Comparison of ENCODE assay signal across 8 mouse cellular contexts in the genomic region with DNA sequence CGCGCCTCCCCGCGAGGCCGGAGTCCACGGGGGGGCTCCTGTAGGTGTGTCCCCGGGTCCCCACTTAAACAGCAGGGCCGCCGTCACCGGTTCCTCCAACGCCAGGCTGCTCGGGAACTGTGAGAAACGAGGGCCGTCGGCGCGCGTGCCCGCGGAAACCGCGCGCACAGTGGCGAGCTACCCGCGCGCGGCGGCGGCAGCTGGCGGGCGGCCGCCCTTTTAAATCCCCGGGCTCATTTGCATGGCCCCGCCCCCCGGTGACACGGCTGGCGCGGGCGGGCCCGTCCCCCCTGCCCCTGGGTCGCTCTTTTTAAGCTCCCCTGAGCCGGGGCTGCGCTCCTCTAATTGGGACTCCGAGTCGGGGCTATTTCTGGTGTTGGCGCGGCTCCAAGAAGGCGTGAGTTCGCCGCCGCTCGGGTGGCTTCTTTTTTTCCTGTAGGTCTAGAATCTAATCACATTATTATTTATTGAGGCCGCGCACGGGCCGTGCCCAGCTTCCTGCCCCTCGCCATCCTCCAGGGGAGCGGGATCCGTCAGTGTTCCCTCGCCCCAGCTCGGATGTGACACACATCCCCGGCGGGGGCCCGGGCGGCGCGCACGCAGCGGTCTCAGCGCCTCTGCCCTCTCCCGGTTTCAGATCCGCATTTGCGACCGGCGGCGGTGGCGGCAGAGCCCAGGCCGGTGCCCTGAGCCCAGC. TPM values are rescaled to one million over a fixed set of nuclear protein-coding genes. Genes with fewer than 3 reads are reported as not detected.
DNase-seq lines count a peak whose midpoint lies in the region; ATAC-seq lines count a peak whose summit lies in the region.

A gene (plus strand): TSS at position 183 of the 697 bp plus-strand sequence.

- H3K4me2 ChIP-seq in intestine, embryonic 16.5 days (ENCODE audit: low read depth, low read length), result peak within 1 kb of the TSS; percentile 90
- peak within 1 kb of the TSS; percentile 91 for H3K4me2 ChIP-seq in limb, embryonic 12.5 days
- H3K4me2 ChIP-seq in midbrain, embryonic 14.5 days (ENCODE audit: low read length), result peak within 1 kb of the TSS; percentile 82

- H3K9me3 ChIP-seq in intestine, embryonic 16.5 days (ENCODE audit: control insufficient read depth, low read length), result no peaks in the 10 kb centered on the region
- H3K9me3 ChIP-seq in limb, embryonic 12.5 days, result no peaks in the 10 kb centered on the region
- no peaks in the 10 kb centered on the region for H3K9me3 ChIP-seq in midbrain, embryonic 14.5 days (ENCODE audit: control insufficient read depth, low read length)

- peak; percentile 70 for ATAC-seq in intestine, embryonic 16.5 days
- peak; percentile 58 for ATAC-seq in limb, embryonic 12.5 days (ENCODE audit: insufficient number of reproducible peaks, insufficient read depth, low FRiP score, low TSS enrichment, low read depth)
- ATAC-seq in midbrain, embryonic 14.5 days (ENCODE audit: low FRiP score, low TSS enrichment), result peak; percentile 81

- H3K27me3 ChIP-seq in intestine, embryonic 16.5 days (replicated peaks; ENCODE audit: control insufficient read depth, insufficient read depth, low read length), result no peaks in the 10 kb centered on the region
- no peaks in the 10 kb centered on the region for H3K27me3 ChIP-seq in limb, embryonic 12.5 days
- H3K27me3 ChIP-seq in midbrain, embryonic 14.5 days (ENCODE audit: control insufficient read depth, insufficient read depth, low read length), result peaks cover 6% of the 10 kb centered on the region; the same call in 1 of the 2 replicates

- under 1% methylated on average over 78 of the region's 79 CpGs for WGBS in intestine, embryonic 16.5 days
- under 1% methylated on average over 79 of the region's 79 CpGs for WGBS in limb, embryonic 12.5 days
- under 1% methylated on average over 72 of the region's 79 CpGs for WGBS in midbrain, embryonic 14.5 days

- peak; percentile 74 for DNase-seq in 3T3-L1 (ENCODE audit: low read depth, low spot score)
- peak; percentile 67 for DNase-seq in adrenal gland, adult 8-10 months
- DNase-seq in embryo, embryonic 11.5 days (ENCODE audit: low read depth, low spot score), result peak; percentile 90
- DNase-seq in gastrocnemius, postnatal 4 days (ENCODE audit: low spot score in 2 of 2), result peak; percentile 65 to 80
- peak; percentile 96 for DNase-seq in midbrain, embryonic 14.5 days
- peak; percentile 87 to 95 for DNase-seq in spleen, postnatal 10 days (ENCODE audit: low spot score in 2 of 2)

- peak within 1 kb of the TSS; percentile 83 for H3K4me3 ChIP-seq in intestine, embryonic 16.5 days (ENCODE audit: low read length)
- peak within 1 kb of the TSS; percentile 92 for H3K4me3 ChIP-seq in limb, embryonic 12.5 days (replicated peaks)
- peak within 1 kb of the TSS; percentile 71 for H3K4me3 ChIP-seq in midbrain, embryonic 14.5 days (replicated peaks; ENCODE audit: low read depth, low read length)

- H3K4me1 ChIP-seq in intestine, embryonic 16.5 days (ENCODE audit: control insufficient read depth, insufficient read depth, low read length), result peaks cover 36% of the 10 kb centered on the region
- peaks cover 54% of the 10 kb centered on the region for H3K4me1 ChIP-seq in limb, embryonic 12.5 days (replicated peaks)
- peaks cover 30% of the 10 kb centered on the region for H3K4me1 ChIP-seq in midbrain, embryonic 14.5 days (ENCODE audit: control insufficient read depth, insufficient read depth, low read length)

- no peaks in the 10 kb centered on the region for H3K36me3 ChIP-seq in intestine, embryonic 16.5 days (ENCODE audit: control insufficient read depth, insufficient read depth, low read length)
- H3K36me3 ChIP-seq in limb, embryonic 12.5 days, result peaks cover 16% of the 10 kb centered on the region
- 0 out of 2 replicates have a peak, but pooled peaks cover 3% of the 10 kb centered on the region for H3K36me3 ChIP-seq in midbrain, embryonic 14.5 days (ENCODE audit: control insufficient read depth, insufficient read depth, low read length)

- H3K27ac ChIP-seq in intestine, embryonic 16.5 days (ENCODE audit: low read length), result peak within 1 kb of the TSS; percentile 96
- H3K27ac ChIP-seq in limb, embryonic 12.5 days, result peak within 1 kb of the TSS; percentile 99
- peak within 1 kb of the TSS; percentile 93 for H3K27ac ChIP-seq in midbrain, embryonic 14.5 days (replicated peaks; ENCODE audit: low read depth, low read length)

- peak within 1 kb of the TSS; percentile 92 for H3K9ac ChIP-seq in intestine, embryonic 16.5 days (ENCODE audit: low read depth, low read length)
- peak within 1 kb of the TSS; percentile 96 for H3K9ac ChIP-seq in limb, embryonic 12.5 days (replicated peaks)
- H3K9ac ChIP-seq in midbrain, embryonic 14.5 days (replicated peaks; ENCODE audit: low read length), result peak within 1 kb of the TSS; percentile 90

RNA-seq across cellular contexts. Expression of the gene that starts here (rescaled TPM):
- total RNA-seq in adrenal gland, adult 8-10 months (2022), result 10 to 100 TPM; 14.7 to 23.4 (median 20.9) TPM
- 10 to 100 TPM; 48.5 to 51.3 TPM for total RNA-seq in gastrocnemius, postnatal 4 days (2021)
- 286 and 319 TPM in 2 replicates for polyA plus RNA-seq in intestine, embryonic 16.5 days (2015; fragmentation: Nextera tagmentation; extraction: Ambion mirVana)
- polyA plus RNA-seq in limb, embryonic 12.5 days (2016; fragmentation: Nextera tagmentation; extraction: Ambion mirVana), result 324 and 334 TPM in 2 replicates
- polyA plus RNA-seq in midbrain, embryonic 14.5 days (2014; fragmentation: Nextera tagmentation; extraction: Ambion mirVana), result 134 and 143 TPM in 2 replicates

Comparison
In these comparisons a context has a peak if more than half of its experiments do, and no peak if none do; other contexts are left out.
1. Peak in every context shown above with its lines: DNase-seq, ATAC-seq, H3K4me3 ChIP-seq and H3K27ac ChIP-seq.